Mouse (Mus musculus) yolk sac, embryonic 10.5 days (tissue): ENCODE data around the gene Smarcd3.

Source experiments
- DNase-seq: peaks from one replicate; pipeline ENCODE4 v3.0.0-alpha.2; 2017; ENCODE audit warnings: low spot score

The Smarcd3 gene

DNA sequence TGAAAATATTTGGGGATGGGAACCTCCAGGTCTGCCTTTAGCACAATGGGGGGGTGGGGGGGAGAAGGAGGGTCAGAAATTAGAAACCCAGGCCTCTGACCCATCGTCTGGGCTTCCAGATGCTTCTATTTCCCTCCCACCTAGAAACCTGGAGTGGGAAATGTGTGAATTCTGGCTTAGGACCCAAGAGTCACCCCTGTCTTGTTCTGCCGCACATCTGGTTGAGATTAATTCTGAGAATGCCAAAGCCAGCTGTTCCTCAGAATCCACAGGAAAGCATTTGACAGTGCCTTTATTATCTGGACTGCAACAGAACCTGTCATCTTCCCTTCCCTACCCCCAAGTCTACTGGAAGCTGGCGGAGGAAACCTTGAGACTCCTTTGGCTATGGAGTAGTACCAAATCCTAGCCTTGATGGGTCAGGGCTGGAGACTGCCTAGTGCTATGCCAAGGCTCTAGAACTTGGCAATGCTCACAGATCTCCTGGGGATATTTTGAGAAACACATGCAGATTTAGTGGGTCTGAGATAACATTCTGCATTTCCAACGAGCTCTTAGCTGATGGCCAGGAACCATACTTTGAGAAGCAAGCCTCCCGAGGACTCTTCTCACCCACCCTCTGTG, 70.5 kb downstream of the Smarcd3 start:
- DNase-seq = no peak

- no peak for DNase-seq
Observed at GRCm38 (mm10) chr5:24551317-24551688, 72.9 kb downstream of the Smarcd3 start.

- no peak for DNase-seq
Observed at GRCm38 (mm10) chr5:24550598-24551316, 73.5 kb downstream of the Smarcd3 start.

DNA sequence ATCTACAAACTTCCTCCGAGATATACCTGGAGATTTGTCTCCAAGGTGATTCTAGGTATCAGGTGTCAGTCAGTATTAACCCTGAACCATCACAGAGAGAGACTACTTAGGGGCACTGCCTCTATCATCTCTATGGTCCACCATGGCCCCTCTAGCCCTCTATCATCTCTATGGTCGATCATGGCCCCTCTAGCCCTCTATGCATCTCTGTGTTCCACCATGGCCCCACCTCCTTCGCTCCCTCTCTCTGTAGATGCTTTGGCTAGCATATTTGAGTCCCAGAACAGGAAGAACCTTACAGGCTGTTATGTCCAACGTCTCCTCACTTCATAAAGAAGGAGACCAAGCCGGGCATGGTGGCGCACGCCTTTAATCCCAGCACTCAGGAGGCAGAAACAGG, 81.6 kb downstream of the Smarcd3 start:
- DNase-seq = no peak

GRCm38 (mm10) chr5:24541144-24541569, 83.1 kb downstream of the Smarcd3 start:
- no peak for DNase-seq
